Mouse (Mus musculus): ENCODE results near the gene H2-D1.

The H2-D1 gene

GRCm38 (mm10) chr17:35240384-35241304, 21.9 kb upstream of the H2-D1 start:
- no peak for DNase-seq (ENCODE audit: low read depth, low spot score)

- DNase-seq (ENCODE audit: low read depth, low spot score) = peak; percentile 93
Measured at GRCm38 (mm10) chr17:35241305-35242014, 21.1 kb upstream of the H2-D1 start, which contains the start of gene Ddx39b. Gene Ddx39b, plus strand, starts transcription at chr17:35241746.

- peak; percentile 64 for DNase-seq (ENCODE audit: low read depth, low spot score)
Measured at GRCm38 (mm10) chr17:35242015-35242941, 20.3 kb upstream of the H2-D1 start.

- DNase-seq (ENCODE audit: low read depth, low spot score) = no peak
Measured at GRCm38 (mm10) chr17:35243086-35243485, 19.4 kb upstream of the H2-D1 start.

GRCm38 (mm10) chr17:35244999-35245398, 17.5 kb upstream of the H2-D1 start:
- no peak for DNase-seq (ENCODE audit: low read depth, low spot score)

- DNase-seq (ENCODE audit: low read depth, low spot score) = no peak
Measured at GRCm38 (mm10) chr17:35245731-35246623, 16.6 kb upstream of the H2-D1 start.

- DNase-seq (ENCODE audit: low read depth, low spot score) = no peak
Measured at GRCm38 (mm10) chr17:35247144-35247543, 15.4 kb upstream of the H2-D1 start.

GRCm38 (mm10) chr17:35248986-35249385, 13.5 kb upstream of the H2-D1 start:
- DNase-seq (ENCODE audit: low read depth, low spot score) = no peak

- DNase-seq (ENCODE audit: low read depth, low spot score) = no peak
Measured at GRCm38 (mm10) chr17:35249451-35250197, 12.9 kb upstream of the H2-D1 start.

- DNase-seq (ENCODE audit: low read depth, low spot score) = no peak
Measured at GRCm38 (mm10) chr17:35250348-35251120, 12.0 kb upstream of the H2-D1 start.

- no peak for DNase-seq (ENCODE audit: low read depth, low spot score)
Measured at GRCm38 (mm10) chr17:35251162-35251719, 11.3 kb upstream of the H2-D1 start.

GRCm38 (mm10) chr17:35251981-35252380, 10.5 kb upstream of the H2-D1 start:
- no peak for DNase-seq (ENCODE audit: low read depth, low spot score)

- no peak for DNase-seq (ENCODE audit: low read depth, low spot score)
Measured at GRCm38 (mm10) chr17:35252619-35253292, 9.8 kb upstream of the H2-D1 start.

GRCm38 (mm10) chr17:35253293-35254093, 9.0 kb upstream of the H2-D1 start:
- DNase-seq (ENCODE audit: low read depth, low spot score) = no peak

GRCm38 (mm10) chr17:35254241-35255098, 8.1 kb upstream of the H2-D1 start:
- DNase-seq (ENCODE audit: low read depth, low spot score) = no peak

GRCm38 (mm10) chr17:35255301-35255700, 7.2 kb upstream of the H2-D1 start:
- DNase-seq (ENCODE audit: low read depth, low spot score) = no peak

Measured in retina, postnatal 7 days (tissue).